Mouse (Mus musculus) adrenal gland, adult 8-10 months (tissue): ENCODE data around the gene Olfr846. TPM values are rescaled to one million over a fixed set of nuclear protein-coding genes. Genes with fewer than 3 reads are reported as not detected.

Source experiments
- DNase-seq: peaks from one replicate; pipeline ENCODE4 v3.0.0; 2022
- total RNA-seq, 4 experiments: library from RNA; stranded (reverse); gene quantifications; 2 replicates each; pipeline ENCODE4 v1.2.4; 2022

The Olfr846 gene
- not detected for total RNA-seq

DNA sequence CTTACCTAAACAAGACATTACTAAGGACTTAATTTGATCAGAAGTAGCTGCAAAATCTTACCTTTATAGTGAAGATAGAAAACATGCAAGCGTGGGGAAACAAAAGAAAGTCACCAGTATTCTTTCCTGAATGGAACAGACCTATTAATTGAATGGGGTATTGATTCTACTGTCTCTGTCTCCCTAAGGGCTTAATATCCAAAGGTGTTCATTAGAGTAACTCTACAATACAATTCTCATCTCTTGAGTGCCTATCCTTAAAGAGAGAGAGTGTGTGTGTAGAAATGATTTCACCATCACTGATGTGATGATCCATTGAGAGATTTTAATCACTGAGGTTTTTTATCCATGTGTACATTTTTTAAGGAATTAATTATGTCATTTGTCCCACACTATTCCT, at the start of gene Olfr846:
Gene Olfr846, minus strand, starts transcription at position 101 of the 400 bp plus-strand sequence.
- no peak for DNase-seq

DNA sequence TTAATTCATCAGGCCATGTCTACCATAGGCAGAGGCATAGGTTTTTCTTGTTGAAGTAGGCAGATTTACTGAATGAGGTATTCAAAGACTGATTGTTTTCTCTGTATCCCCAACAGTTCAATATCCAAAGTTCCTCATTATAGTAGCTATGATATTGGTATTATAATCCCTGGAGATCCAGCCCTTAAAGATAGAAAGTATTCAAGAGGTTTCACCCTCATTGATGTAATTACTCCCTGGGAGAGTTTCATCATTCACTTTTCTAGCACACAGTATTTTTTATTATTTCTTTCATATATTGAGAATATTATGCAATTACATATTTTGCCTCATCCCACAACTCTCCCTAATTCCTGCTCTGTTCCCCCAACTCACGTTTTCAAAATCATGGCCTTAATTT, 14.8 kb upstream of the Olfr846 start, which contains the start of gene Olfr847:
Gene Olfr847, minus strand, starts transcription at position 101 of the 400 bp plus-strand sequence.
- no peak for DNase-seq

DNA sequence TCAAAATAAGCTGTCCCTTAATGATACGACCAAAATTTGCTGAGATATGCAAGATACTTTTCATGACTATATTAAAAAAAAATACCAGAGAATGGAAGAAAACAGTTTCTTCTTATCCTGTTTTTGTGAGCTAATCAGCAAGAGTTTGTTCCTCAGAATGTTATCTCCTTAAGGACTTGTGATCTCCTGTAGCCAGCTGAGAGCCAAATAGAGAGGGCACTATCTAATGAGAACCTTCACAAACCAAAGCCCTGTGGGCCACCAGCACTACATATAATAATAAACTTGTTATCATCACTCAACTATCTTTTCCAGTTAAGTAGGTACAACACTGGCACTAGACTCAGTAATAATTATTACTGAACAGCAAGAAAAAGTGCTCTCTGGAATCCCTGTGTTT, 27.6 kb downstream of the Olfr846 start, which contains the start of gene Olfr845:
Gene Olfr845, plus strand, starts transcription at position 301 of the 400 bp plus-strand sequence.
- DNase-seq, result no peak

DNA sequence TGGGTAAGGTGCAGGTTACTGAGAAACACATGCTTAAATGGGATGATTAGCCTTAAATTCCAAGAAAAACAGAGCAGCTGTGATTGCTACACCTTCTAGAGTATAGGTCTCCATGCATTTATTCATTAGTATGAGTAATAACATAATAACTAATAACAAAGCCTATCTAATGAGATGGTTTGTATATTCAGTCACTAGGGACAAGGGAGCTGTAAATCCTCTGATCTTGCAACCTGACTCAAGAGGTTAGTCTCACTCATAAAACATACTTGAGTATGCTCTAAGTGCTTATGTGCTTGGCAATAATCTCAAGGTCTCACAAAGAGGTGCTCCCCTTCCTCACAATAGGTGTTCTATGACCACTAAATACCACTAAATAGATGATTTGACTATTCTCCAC, 47.8 kb downstream of the Olfr846 start, which contains the start of gene Olfr844:
Gene Olfr844, plus strand, starts transcription at position 301 of the 400 bp plus-strand sequence.
- no peak for DNase-seq

Other genes with a start within 250 kb of the Olfr846 start
- gene Olfr836, start 243.6 kb downstream of the Olfr846 start, total RNA-seq, result not detected
- gene Olfr837, start 227.7 kb downstream of the Olfr846 start, total RNA-seq, result not detected
- gene Olfr839-ps1, start 186.7 kb downstream of the Olfr846 start, total RNA-seq, result not detected
- gene Olfr843, start 112.0 kb downstream of the Olfr846 start, total RNA-seq, result not detected
- gene Olfr844, start 47.7 kb downstream of the Olfr846 start, total RNA-seq, result not detected
- not detected for gene Olfr845, start 27.5 kb downstream of the Olfr846 start, total RNA-seq
- gene Olfr847, start 14.7 kb upstream of the Olfr846 start, total RNA-seq, result not detected
- gene Olfr849, start 76.3 kb upstream of the Olfr846 start, total RNA-seq, result not detected
- not detected for gene Olfr850, start 114.2 kb upstream of the Olfr846 start, total RNA-seq
- gene Olfr851, start 129.3 kb upstream of the Olfr846 start, total RNA-seq, result not detected
- gene Olfr853, start 177.1 kb upstream of the Olfr846 start, total RNA-seq, result not detected
- not detected for gene Olfr854, start 203.4 kb upstream of the Olfr846 start, total RNA-seq
- gene Olfr855, start 218.6 kb upstream of the Olfr846 start, total RNA-seq, result not detected